Mouse (Mus musculus) heart, adult 2 months (tissue): ENCODE measurements around the gene Exoc7.

Experiments
- CTCF ChIP-seq: fragments of 200-600 bp; IDR thresholded peaks from 2 replicates; pipeline ENCODE4 v1.8.1; 2022; ENCODE audit warnings: antibody characterized with exemption, mild to moderate bottlenecking, moderate library complexity
- POLR2A ChIP-seq: fragments of 200-500 bp; IDR thresholded peaks from 2 replicates; pipeline ENCODE4 v1.6.1; 2011; ENCODE audit warnings: mild to moderate bottlenecking, low read depth, low read length, control low read depth; ENCODE audit not compliant: insufficient read depth

- TF ChIP-seq POLR2A (no peak), CTCF (no peak)
Observed at GRCm38 (mm10) chr11:116333526-116334416, 26.7 kb upstream of the Exoc7 start.
